Mouse (Mus musculus) lung, postnatal 10 days (tissue): ENCODE measurements around the gene Magi1.

ENCODE experiments used
- DNase-seq: peaks from one replicate; pipeline ENCODE4 v3.0.0; 2021

The Magi1 gene

GRCm38 (mm10) chr6:94283318-94284061 is at the start of gene Magi1:
TSS of gene Magi1 (minus strand) at chr6:94283917.
- DNase-seq: peak; percentile 97

GRCm38 (mm10) chr6:94327143-94327542 is 43.4 kb upstream of the Magi1 start:
- DNase-seq: peak; percentile 6

- DNase-seq: no peak
These were observed 33.2 kb upstream of the Magi1 start for GRCm38 (mm10) chr6:94316886-94317285.

GRCm38 (mm10) chr6:94312285-94312684 is 28.6 kb upstream of the Magi1 start:
- no peak for DNase-seq

- peak; percentile 4 for DNase-seq
These were observed 24.8 kb upstream of the Magi1 start for GRCm38 (mm10) chr6:94308498-94308897.

- peak; percentile 19 for DNase-seq
These were observed 19.8 kb upstream of the Magi1 start for GRCm38 (mm10) chr6:94303512-94303911.

- DNase-seq: no peak
These were observed 18.1 kb upstream of the Magi1 start for GRCm38 (mm10) chr6:94301804-94302203.

GRCm38 (mm10) chr6:94300562-94300961 is 16.8 kb upstream of the Magi1 start:
- no peak for DNase-seq

GRCm38 (mm10) chr6:94287387-94287786 is 3.7 kb upstream of the Magi1 start:
- no peak for DNase-seq

- DNase-seq: no peak
These were observed 2.8 kb upstream of the Magi1 start for GRCm38 (mm10) chr6:94286555-94286954.

- peak; percentile 43 for DNase-seq
These were observed 540 bp upstream of the Magi1 start for GRCm38 (mm10) chr6:94284089-94284825.

GRCm38 (mm10) chr6:94282301-94283241 is 1.1 kb downstream of the Magi1 start:
- DNase-seq: peak; percentile 51

GRCm38 (mm10) chr6:94281606-94282280 is 2.0 kb downstream of the Magi1 start:
- DNase-seq: no peak

GRCm38 (mm10) chr6:94273941-94274340 is 9.8 kb downstream of the Magi1 start:
- no peak for DNase-seq

- DNase-seq: no peak
These were observed 13.7 kb downstream of the Magi1 start for GRCm38 (mm10) chr6:94270001-94270400.

- no peak for DNase-seq
These were observed 14.5 kb downstream of the Magi1 start for GRCm38 (mm10) chr6:94269174-94269573.

- no peak for DNase-seq
These were observed 18.3 kb downstream of the Magi1 start for GRCm38 (mm10) chr6:94265244-94265935.

- DNase-seq: no peak
These were observed 19.4 kb downstream of the Magi1 start for GRCm38 (mm10) chr6:94264183-94264941.

GRCm38 (mm10) chr6:94260831-94261230 is 22.9 kb downstream of the Magi1 start:
- DNase-seq: no peak

- DNase-seq: no peak
These were observed 23.7 kb downstream of the Magi1 start for GRCm38 (mm10) chr6:94259981-94260380.

- DNase-seq: no peak
These were observed 25.9 kb downstream of the Magi1 start for GRCm38 (mm10) chr6:94257831-94258173.
